Mouse (Mus musculus) limb, embryonic 14.5 days (tissue): ENCODE data around the gene Uri1. TPM values are rescaled to one million over a fixed set of nuclear protein-coding genes. Genes with fewer than 3 reads are reported as not detected.

Experiments used
- ATAC-seq: fragments of 200-750 bp; cut with Nextera tagmentation; 2 replicates; pipeline ENCODE4 v1.8.0; 2017; ENCODE audit warnings: low read depth, moderate number of reproducible peaks, moderate TSS enrichment; ENCODE audit not compliant: low FRiP score
- DNase-seq: peaks from one replicate; pipeline ENCODE4 v3.0.0-alpha.2; 2015; ENCODE audit warnings: low spot score
- H3K27ac ChIP-seq: fragments of 300-500 bp; sonication (generic); replicated peaks from 2 replicates; pipeline ENCODE4 v1.5.1; 2014; ENCODE audit warnings: low read depth, mild to moderate bottlenecking, low read length, moderate library complexity, mixed read lengths
- H3K27me3 ChIP-seq: fragments of 300-500 bp; sonication (generic); 2 replicates; pipeline ENCODE4 v1.6.1; 2014; ENCODE audit warnings: low read length, mixed read lengths; ENCODE audit not compliant: control insufficient read depth, insufficient read depth
- H3K36me3 ChIP-seq: fragments of 300-500 bp; sonication (generic); 2 replicates; pipeline ENCODE4 v1.6.1; 2014; ENCODE audit warnings: mild to moderate bottlenecking, low read length, moderate library complexity, mixed read lengths; ENCODE audit not compliant: control insufficient read depth, insufficient read depth
- H3K4me1 ChIP-seq: fragments of 300-500 bp; sonication (generic); 2 replicates; pipeline ENCODE4 v1.6.1; 2014; ENCODE audit warnings: antibody characterized with exemption, low read length, mixed read lengths; ENCODE audit not compliant: control insufficient read depth, insufficient read depth
- H3K4me2 ChIP-seq: fragments of 300-500 bp; sonication (generic); replicated peaks from 2 replicates; pipeline ENCODE4 v1.6.1; 2014; ENCODE audit warnings: low read depth, mild to moderate bottlenecking, low read length, moderate library complexity; ENCODE audit not compliant: severe bottlenecking
- H3K4me3 ChIP-seq: fragments of 300-500 bp; sonication (generic); replicated peaks from 2 replicates; pipeline ENCODE4 v1.5.1; 2014; ENCODE audit warnings: low read length
- H3K9ac ChIP-seq: fragments of 300-500 bp; sonication (generic); 2 replicates; pipeline ENCODE4 v1.6.1; 2014; ENCODE audit warnings: mild to moderate bottlenecking, low read depth, low read length, moderate library complexity; ENCODE audit not compliant: severe bottlenecking
- H3K9me3 ChIP-seq: fragments of 300-500 bp; sonication (generic); 2 replicates; pipeline ENCODE4 v1.6.1; 2016; ENCODE audit warnings: low read length; ENCODE audit not compliant: control insufficient read depth
- POLR2A ChIP-seq: fragments of 200-500 bp; IDR thresholded peaks from 2 replicates; pipeline ENCODE4 v1.8.0; 2012; ENCODE audit warnings: inconsistent platforms, mild to moderate bottlenecking, moderate library complexity, borderline replicate concordance; ENCODE audit not compliant: insufficient read depth, insufficient read length; ENCODE audit errors: extremely low read depth
- WGBS: fragments of 180-500 bp; shearing (Covaris S2); extraction: QIAGEN DNeasy Blood & Tissue Kit; methylation state at CpG from one replicate; pipeline ENCODE4 v1.1.7; 2014; 5-methylcytosine and 5-hydroxymethylcytosine counted together
- polyA plus RNA-seq, 2 experiments: library from polyadenylated mRNA; depleted of rRNA in 1 of 2; stranded (reverse) in 1 of 2; unstranded in 1 of 2; fragments of >200 nt; fragmentation: Nextera tagmentation in 1 of 2; extraction: Ambion mirVana in 1 of 2; gene quantifications; 2 replicates each; pipeline versions ENCODE4 v1.2.1 to v1.2.3; 2012 to 2014

Gene Uri1
- polyA plus RNA-seq, 2 experiments = 29.0 to 43.4 TPM

GRCm38 (mm10) chr7:37922999-37923398 is 100.4 kb downstream of the Uri1 start:
- no peak overlapping the region for H3K9ac ChIP-seq
- ATAC-seq = no peak
- no peaks in the 10 kb centered on the region for H3K4me1 ChIP-seq
- no peak overlapping the region for H3K27ac ChIP-seq
- TF ChIP-seq POLR2A = no peak
- H3K9me3 ChIP-seq = 0 out of 2 replicates have a peak, but pooled peaks cover 2% of the 10 kb centered on the region
- no peak for DNase-seq
- H3K27me3 ChIP-seq = no peaks in the 10 kb centered on the region
- H3K4me3 ChIP-seq = no peak overlapping the region
- WGBS = 83% methylated on average over 4 of the region's 4 CpGs
- H3K36me3 ChIP-seq = no peaks in the 10 kb centered on the region
- H3K4me2 ChIP-seq = no peak overlapping the region

DNA sequence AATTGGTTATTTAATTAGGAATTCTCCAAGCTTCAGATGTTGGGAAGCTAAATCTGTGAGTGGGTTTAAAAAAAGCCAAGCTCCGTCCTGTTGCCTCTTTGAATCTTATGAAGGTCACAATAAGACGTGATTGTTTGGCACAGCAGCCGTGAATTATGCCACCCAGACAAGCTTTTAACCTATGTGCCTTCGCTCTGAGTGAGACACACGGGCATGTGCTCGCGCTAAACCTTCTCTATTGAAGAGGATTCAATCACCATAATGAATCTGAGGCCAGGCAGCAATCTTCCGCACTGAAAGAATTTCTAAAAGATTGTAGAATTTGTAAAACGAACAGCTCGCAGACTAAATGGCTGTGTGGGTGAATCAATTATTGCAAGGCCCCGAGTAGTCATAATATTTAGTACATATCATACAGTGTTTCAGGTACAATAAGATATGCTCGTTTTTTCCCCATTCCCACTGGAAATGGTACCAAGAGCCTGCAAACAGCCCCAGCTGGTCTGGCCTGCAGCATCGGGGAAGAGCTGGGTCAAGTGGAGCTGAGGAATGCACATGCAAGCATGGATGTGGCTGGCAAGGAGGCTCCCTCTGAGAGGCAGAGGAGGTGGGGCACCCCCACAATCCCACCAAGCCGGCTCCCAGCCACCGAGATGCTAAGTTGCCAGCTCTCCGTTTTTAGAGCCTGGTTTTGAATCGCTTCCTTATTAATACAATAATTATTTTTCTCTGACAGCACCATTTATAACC is 101.5 kb downstream of the Uri1 start:
- Histone ChIP-seq H3K4me2 (no peak overlapping the region), H3K27ac (no peak overlapping the region), H3K9ac (no peak overlapping the region), H3K36me3 (no peaks in the 10 kb centered on the region), H3K4me1 (no peaks in the 10 kb centered on the region), H3K27me3 (no peaks in the 10 kb centered on the region), H3K4me3 (no peak overlapping the region), H3K9me3 (0 out of 2 replicates have a peak, but pooled peaks cover 2% of the 10 kb centered on the region)
- DNase-seq = no peak
- ATAC-seq = no peak
- 82% methylated on average over 17 of the region's 17 CpGs for WGBS
- TF ChIP-seq POLR2A = no peak

GRCm38 (mm10) chr7:37918926-37919325 is 104.4 kb downstream of the Uri1 start:
- no peaks in the 10 kb centered on the region for H3K4me1 ChIP-seq
- no peak for TF ChIP-seq POLR2A
- WGBS = 51% methylated on average over 10 of the region's 10 CpGs
- H3K9me3 ChIP-seq = 0 out of 2 replicates have a peak, but pooled peaks cover 2% of the 10 kb centered on the region
- H3K4me2 ChIP-seq = no peak overlapping the region
- no peak overlapping the region for H3K9ac ChIP-seq
- H3K27me3 ChIP-seq = no peaks in the 10 kb centered on the region
- no peak for DNase-seq
- H3K27ac ChIP-seq = no peak overlapping the region
- H3K4me3 ChIP-seq = no peak overlapping the region
- H3K36me3 ChIP-seq = no peaks in the 10 kb centered on the region
- ATAC-seq = no peak

DNA sequence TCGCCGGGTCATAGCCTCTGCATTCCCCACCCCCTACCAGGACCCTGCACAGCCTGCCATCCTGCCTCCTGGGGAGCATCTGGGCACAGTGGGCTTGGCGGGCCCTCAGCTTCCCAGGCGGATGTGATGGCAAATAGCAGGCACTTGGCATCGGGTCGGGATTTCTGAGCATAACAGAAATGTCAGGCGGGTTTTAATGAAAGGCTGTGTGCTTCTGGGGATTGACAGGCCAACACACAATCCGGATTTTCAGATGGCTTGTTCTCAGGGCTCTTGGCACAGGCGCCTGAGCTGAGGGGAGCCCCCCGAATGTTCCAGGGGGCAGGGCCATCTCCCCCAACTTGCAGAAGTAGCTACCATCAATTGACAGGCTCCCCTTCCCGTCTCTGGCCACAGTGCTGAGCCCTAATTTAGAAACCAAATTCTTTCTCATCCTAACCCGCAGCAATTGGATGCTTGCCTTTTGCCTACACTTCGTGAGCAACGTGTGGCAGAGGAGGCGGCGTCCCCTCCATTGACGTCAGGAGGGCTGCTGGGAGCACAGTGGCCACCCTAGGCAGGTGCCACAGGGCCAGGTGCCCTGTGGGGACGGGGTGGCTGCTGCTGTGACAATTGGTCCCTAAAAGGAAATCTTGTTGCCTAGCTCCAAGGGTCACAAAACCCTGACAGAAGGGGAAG is 106.5 kb downstream of the Uri1 start:
- H3K36me3 ChIP-seq = no peaks in the 10 kb centered on the region
- DNase-seq (no peak), ATAC-seq (no peak)
- H3K27me3 ChIP-seq = no peaks in the 10 kb centered on the region
- H3K9me3 ChIP-seq = no peaks in the 10 kb centered on the region
- no peak overlapping the region for H3K4me3 ChIP-seq
- no peak overlapping the region for H3K4me2 ChIP-seq
- 63% methylated on average over 18 of the region's 18 CpGs for WGBS
- no peak overlapping the region for H3K9ac ChIP-seq
- no peak for TF ChIP-seq POLR2A
- no peak overlapping the region for H3K27ac ChIP-seq
- no peaks in the 10 kb centered on the region for H3K4me1 ChIP-seq

DNA sequence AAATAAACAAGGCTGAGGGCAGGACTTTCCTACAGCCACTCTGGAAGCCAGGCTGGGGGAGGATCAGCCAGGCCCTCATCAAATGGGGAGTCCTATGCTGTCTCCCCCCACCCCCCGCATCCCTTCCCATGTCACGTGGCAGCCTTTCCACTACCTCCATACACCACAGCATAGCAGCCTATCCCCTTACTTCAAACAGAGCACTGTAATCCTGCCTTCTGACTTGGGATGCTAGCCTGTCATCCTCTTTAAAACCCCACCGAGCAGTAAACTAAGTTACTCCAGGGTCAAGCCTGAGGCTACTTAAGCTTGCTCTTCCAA is 111.6 kb downstream of the Uri1 start:
- 30% methylated on average over 3 of the region's 3 CpGs for WGBS
- Histone ChIP-seq H3K27ac (no peak overlapping the region), H3K4me3 (no peak overlapping the region), H3K4me2 (no peak overlapping the region), H3K36me3 (no peaks in the 10 kb centered on the region), H3K27me3 (no peaks in the 10 kb centered on the region), H3K9ac (no peak overlapping the region), H3K9me3 (no peaks in the 10 kb centered on the region), H3K4me1 (peaks cover 11% of the 10 kb centered on the region; the same call in 1 of the 2 replicates)
- TF ChIP-seq POLR2A = no peak
- peak; percentile 71 for ATAC-seq
- DNase-seq = no peak
